Mouse (Mus musculus): ENCODE measurements around the gene Gpnmb. TPM values are rescaled to one million over a fixed set of nuclear protein-coding genes. Genes with fewer than 3 reads are reported as not detected.

Gpnmb gene
- total and polyA plus RNA-seq, 3 experiments, result 0.79 to 1.3 (median 0.86) TPM

DNA sequence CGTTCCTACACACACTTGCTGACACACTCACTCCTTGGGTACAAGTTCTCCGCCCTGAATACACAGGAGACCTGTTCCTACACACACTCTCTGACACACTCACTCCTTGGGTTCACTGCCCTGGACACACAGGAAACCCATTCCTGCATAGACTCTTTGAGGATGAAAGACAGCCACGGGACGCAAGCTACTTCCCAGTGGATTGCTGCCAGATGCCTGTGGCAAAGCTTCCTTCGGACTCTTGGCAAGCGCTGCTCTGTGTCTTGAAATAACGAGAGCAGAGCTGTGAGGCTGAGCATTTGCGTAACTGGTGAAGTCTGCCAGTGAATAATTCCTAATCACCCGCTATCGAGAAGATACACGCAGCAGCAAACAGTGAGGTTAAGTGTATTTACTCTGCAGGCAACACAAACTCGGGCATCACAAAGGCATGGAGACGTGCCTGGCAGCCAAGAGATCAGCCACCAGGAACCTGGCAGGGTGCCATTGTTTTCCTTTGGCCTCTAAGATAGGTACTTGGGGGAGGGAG is 60.7 kb downstream of the Gpnmb start:
- DNase-seq, result peak; percentile 89

DNA sequence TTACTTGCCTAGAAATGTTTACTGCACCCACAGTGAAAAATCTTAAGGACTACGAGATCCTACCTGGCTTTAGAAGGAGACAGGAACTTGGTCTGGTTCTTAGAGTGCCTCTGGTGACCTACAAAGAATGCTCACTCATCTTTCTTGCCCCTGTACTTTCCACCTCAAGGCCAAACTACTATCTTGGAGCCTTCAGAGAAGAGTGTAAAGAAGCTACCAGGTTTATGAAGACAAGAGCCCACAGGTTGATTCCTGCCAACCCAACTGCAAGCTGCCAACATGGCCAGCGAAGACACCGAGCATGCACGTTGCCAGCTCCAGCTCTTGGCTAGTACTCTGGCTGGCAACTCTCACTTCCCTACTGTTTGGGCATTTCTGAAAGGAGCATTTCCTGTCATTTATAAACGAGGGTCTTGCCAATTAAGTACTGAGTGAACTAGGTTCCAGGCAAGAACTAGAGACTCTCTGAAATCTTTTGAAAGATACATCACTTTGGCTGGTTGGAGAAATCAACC is 61.3 kb downstream of the Gpnmb start:
- peak; percentile 23 for DNase-seq

DNA sequence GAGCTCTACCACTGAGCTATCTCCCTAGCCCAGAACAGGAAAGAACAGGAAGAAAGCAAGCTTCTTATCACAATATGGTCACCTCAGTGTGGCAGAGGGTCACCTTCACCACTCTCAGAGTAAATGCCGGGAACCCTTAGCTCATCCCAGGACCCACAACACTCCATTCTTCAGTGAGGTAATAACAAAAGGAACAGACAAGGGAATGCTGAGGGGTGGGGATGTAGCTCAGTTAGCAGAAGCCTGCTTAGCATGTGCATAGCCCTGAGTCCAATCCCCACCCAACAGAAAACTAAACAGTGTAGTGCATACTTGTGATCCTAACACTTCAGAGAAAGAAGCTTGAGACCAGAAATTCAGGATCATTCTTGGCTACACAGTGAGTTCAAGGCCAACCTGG is 62.7 kb downstream of the Gpnmb start:
- no peak for DNase-seq

DNA sequence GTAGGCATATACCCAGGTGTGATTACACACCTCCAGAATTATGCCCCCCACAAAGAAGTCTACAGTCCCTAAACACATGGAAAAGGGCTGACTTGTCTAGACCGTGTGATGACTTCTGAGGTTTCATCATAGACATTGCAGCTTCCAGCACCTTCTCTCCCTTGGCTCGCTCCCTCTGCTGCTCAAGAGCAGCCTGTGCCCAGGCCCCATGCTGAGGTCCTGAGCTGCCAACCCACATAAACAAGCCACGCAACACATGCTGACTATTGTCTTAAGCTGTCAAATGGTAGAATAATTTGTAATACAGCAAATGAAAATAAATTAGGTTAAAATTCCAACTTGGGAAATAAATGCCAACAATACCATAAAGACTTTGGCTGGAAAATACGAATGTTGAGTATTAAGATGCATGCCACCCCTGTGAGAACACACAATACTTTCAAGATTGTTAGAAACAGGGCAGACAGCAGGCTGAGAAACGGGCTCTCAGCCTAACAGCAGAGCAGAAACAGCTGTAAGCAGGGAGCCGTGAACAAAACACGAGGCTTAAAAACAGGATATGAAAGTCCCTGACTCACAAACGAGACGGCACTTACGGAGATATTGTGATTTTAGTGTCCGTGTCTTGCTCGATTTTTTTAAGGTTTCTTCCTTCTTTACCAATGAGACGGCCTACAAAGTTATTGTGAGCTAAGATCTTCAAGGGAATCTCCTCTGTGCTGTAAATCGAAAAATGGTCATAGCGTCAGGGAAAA is 70.6 kb downstream of the Gpnmb start:
- DNase-seq, result no peak

DNA sequence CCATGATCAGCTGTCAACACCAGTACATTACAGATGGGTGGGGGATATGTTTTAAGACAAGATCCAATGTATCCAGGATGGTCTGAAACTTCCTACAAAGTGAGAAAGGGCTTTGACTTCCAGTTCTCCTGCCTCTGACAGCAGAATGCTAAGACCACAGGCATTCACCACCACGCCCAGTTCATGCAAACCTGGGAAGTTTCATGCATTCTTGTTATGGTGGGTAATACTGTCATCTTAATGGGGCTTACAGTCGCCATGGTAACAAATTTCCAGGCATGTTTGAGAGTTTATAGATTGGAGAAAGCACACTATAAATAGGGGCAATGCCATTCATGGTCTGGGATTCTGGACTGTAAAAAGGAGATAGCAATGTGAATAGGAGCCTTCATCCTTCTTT is 72.8 kb downstream of the Gpnmb start:
- no peak for DNase-seq

DNA sequence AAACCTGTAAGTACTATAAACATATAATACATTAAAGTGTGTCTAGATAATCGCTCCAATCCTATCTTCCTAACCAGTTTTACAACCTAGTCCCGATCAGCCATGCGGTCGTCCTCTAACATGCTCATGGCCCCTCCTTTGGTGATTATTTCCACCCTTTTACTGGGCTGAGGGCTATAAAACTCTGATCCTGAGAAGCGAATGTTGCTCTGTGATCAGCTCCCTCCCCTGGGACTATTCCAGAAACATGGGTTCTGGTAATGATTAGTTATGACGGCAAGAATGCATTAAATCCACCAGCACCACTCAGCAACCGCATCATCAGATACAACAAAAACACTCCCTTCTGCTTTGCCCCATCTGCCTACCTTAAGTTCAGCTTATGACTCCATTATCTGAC is 77.5 kb downstream of the Gpnmb start:
- DNase-seq, result no peak

DNA sequence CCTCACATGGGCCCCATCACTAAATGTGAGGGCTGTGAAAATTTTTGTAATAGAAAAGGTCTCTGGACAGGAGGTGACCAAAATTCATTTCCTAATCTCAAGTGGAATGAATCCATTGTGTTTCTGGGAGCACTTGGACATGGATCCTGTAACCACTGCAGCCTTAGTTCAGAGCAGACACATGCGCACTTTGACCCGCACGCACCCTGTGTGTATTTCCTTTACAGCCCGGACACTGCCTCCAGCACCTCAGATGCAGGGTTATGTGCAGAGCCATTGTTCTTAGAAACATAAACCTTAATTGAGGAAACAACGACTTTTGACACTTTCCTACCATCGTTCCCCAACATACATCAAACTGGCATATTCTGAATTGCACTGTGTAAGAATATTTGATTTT is 78.1 kb downstream of the Gpnmb start:
- DNase-seq, result no peak

DNA sequence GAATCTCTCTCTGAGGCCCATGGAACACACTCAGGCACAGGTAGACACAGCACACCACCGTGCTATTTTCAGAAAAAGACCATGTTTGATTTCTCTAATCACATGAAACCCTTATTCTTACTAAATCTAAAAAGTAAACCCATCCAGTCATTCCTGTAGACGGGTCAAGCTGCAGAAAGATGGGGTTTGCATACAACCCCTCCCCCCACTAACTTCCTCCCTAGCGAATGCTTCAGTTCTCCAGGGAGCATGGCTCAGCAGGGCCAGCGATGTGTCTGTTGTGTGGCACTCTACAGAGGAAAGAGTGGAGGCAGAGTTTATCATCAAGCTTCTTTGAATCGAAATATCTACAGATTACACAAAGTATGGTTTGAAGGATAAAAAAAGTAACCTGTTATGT is 79.2 kb downstream of the Gpnmb start:
- no peak for DNase-seq

DNA sequence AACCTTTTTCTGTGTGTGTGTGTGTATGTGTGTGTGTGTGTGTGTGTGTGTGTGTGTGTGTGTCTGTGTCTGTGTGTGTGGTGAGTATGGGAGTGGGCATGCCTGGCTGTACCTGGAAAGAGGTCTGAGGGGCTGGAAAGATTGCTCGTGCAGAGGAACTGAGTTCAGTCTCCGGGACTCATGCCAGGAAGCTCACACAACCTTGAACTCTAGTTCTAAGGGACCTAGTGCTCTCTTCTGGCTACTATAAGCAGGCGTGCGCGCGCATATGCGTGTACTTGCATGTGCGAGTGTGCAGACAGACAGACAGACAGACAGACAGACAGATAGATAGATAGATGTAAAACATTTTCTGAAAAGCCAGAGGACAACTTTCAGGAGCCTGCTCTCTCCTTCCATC is 79.9 kb downstream of the Gpnmb start:
- peak; percentile 63 for DNase-seq

DNA sequence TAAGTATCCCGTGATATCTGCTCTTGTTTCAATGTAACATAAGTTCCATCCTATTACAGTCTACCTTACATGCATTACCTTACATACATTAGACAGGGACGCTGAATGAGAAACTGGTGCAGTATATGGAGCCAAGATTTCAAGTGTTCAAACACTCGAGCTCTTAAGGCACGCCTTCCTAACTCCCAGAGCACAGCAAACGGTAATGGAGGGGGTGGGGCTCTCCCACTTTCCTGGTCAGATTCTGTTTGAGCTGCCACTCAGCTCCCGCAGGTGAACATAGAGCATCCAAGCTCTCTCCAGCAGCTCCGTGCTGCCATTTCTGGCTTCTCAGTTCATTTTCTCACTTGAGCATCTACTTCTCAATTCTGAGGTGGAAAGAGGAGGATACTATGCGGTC is 82.1 kb downstream of the Gpnmb start:
- no peak for DNase-seq

DNA sequence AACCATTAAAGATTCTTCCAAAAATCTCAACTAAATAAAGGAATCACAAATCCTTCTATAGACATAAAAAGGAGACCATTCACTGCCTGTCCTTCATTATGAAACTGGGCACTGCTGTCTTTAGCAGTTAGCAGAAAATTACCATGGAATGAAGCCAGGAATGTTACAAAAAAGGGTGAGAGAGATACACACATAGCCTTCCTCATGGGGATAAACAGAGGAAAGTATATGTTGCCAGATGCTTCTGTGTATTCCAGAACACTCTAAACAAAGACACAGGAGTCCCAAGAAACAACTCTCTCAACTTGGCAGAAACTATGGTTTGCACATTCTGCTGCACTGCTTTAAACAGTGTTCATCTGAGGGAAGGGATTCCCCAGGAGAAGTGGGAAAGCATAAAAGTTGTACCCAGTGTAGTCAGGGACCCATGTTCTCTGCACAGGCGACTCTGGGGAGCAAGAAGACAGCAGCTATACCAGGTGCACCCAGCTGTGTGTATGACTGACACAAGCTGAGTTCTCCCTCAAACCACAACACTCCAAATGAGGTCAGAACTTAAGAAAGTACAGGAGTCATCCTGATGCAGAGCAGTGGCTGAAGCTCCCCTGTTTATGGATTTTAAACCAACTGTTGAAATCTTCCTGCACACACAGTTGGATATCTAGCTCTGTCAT is 83.3 kb downstream of the Gpnmb start:
- DNase-seq, result no peak

DNA sequence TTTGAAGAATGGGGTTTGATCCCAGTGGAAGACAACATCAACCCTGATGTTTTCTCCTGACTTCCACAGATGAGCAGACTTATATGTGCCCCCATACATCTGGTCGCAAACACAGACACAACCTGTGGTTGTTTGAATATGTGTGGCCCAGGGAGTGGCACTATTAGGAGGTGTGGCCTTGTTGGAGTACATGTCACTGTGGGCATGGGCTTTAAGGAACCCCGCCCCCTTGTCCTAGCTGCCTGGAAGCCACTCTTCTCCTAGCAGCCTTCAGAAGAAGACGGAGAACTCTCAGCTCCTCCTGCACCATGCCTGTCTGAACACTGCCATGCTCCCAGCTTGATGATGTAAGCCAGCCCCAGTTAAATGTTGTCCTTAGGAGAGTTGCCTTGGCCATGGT is 84.0 kb downstream of the Gpnmb start:
- DNase-seq, result no peak

Other genes with a start within 250 kb of the Gpnmb start
- gene Tmem176a, start 195.6 kb upstream of the Gpnmb start, total RNA-seq (2021), result 100 to 1,000 TPM; 303 to 381 TPM
- 314 and 406 TPM in 2 replicates for gene Tmem176a, start 195.6 kb upstream of the Gpnmb start, polyA plus RNA-seq (2012; rRNA removed)
- 100 to 1,000 TPM; 608 to 699 TPM for gene Tmem176b, start 195.1 kb upstream of the Gpnmb start, total RNA-seq (2021)
- gene Tmem176b, start 195.1 kb upstream of the Gpnmb start, polyA plus RNA-seq (2012; rRNA removed), result 591 and 724 TPM in 2 replicates
- gene Aoc1, start 163.7 kb upstream of the Gpnmb start, total RNA-seq (2021), result not detected
- gene Aoc1, start 163.7 kb upstream of the Gpnmb start, polyA plus RNA-seq (2012; rRNA removed), result not detected in 2 replicates
- not detected for gene 1600015I10Rik, start 106.7 kb upstream of the Gpnmb start, total RNA-seq (2021)
- not detected in 2 replicates for gene 1600015I10Rik, start 106.7 kb upstream of the Gpnmb start, polyA plus RNA-seq (2012; rRNA removed)
- gene Doxl2, start 61.6 kb upstream of the Gpnmb start, total RNA-seq (2021), result not detected
- not detected in 2 replicates for gene Doxl2, start 61.6 kb upstream of the Gpnmb start, polyA plus RNA-seq (2012; rRNA removed)
- not detected for gene Svs1, start 49.7 kb upstream of the Gpnmb start, total RNA-seq (2021)
- gene Svs1, start 49.7 kb upstream of the Gpnmb start, polyA plus RNA-seq (2012; rRNA removed), result not detected in 2 replicates
- 10 to 100 TPM; 35.4 to 42.3 TPM for gene Malsu1, start 37.2 kb downstream of the Gpnmb start, total RNA-seq (2021)
- gene Malsu1, start 37.2 kb downstream of the Gpnmb start, polyA plus RNA-seq (2012; rRNA removed), result 30.6 and 55.1 TPM in 2 replicates
- under 1 TPM; 0.17 to 0.20 TPM for gene Igf2bp3, start 178.4 kb downstream of the Gpnmb start, total RNA-seq (2021)
- 0.02 TPM in 1 of 2 replicates, not detected in the other for gene Igf2bp3, start 178.4 kb downstream of the Gpnmb start, polyA plus RNA-seq (2012; rRNA removed)
- 10 to 100 TPM; 38.5 to 88.4 TPM for gene Tra2a, start 227.5 kb downstream of the Gpnmb start, total RNA-seq (2021)
- gene Tra2a, start 227.5 kb downstream of the Gpnmb start, polyA plus RNA-seq (2012; rRNA removed), result 15.6 and 17.5 TPM in 2 replicates

Measured in adrenal gland, adult 2 months (tissue).